Mouse (Mus musculus): ENCODE measurements around the gene Slc7a11. TPM values are rescaled to one million over a fixed set of nuclear protein-coding genes. Genes with fewer than 3 reads are reported as not detected.

Slc7a11 gene
- total RNA-seq, 1 experiment from 2014 or later, result 5.7 TPM

GRCm38 (mm10) chr3:50094404-50095092, 348.9 kb downstream of the Slc7a11 start:
- no peak for ATAC-seq (replicated peaks in 1 of 2; ENCODE audit: insufficient read depth in 1 of 2, low FRiP score in 2 of 2, low TSS enrichment in 1 of 2, low read depth in 1 of 2, poor library complexity in 2 of 2, severe bottlenecking in 2 of 2)

DNA sequence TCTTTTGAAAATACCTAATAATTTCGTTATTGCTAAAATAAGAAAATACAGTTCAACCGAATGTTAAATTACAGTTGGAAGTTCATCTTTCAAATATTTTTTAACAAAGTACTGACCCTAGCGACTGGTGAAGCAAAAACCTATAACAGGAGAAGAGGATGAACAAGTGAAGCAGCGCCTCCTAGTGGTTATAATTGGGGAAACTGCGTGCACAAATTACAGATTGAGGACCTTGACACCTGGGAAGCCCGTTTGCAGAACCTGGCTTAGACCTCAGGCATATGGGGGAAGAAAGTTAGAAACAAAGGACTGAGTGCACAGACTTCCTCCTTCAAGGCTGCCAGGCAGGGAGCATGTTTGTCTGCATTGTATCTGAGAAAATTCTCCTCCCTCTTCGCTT, 366.4 kb downstream of the Slc7a11 start:
- peak; percentile 53 to 62; a peak in 1 of 4 replicates for ATAC-seq (replicated peaks in 1 of 2; ENCODE audit: insufficient read depth in 1 of 2, low FRiP score in 2 of 2, low TSS enrichment in 1 of 2, low read depth in 1 of 2, poor library complexity in 2 of 2, severe bottlenecking in 2 of 2)

DNA sequence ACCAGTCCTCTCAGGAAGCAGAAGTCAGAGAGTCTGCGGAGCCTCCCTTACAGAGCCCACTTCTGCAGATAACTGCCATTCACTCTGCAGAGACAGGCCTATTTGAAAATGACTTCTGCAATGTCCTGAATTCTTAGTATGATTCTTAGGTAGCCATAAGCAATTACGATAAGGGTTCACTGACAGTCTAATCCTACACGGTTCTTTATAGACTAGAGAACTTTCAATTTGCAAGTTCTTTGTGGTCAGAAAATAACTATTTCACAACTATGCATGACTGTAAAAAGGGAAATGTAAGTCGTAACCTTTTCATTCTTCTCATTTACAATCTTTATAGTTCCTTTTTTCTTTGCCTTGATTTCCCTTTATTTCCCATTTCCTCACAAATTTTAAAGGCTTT, 380.0 kb downstream of the Slc7a11 start:
- ATAC-seq (replicated peaks in 1 of 2; ENCODE audit: insufficient read depth in 1 of 2, low FRiP score in 2 of 2, low TSS enrichment in 1 of 2, low read depth in 1 of 2, poor library complexity in 2 of 2, severe bottlenecking in 2 of 2), result no peak

DNA sequence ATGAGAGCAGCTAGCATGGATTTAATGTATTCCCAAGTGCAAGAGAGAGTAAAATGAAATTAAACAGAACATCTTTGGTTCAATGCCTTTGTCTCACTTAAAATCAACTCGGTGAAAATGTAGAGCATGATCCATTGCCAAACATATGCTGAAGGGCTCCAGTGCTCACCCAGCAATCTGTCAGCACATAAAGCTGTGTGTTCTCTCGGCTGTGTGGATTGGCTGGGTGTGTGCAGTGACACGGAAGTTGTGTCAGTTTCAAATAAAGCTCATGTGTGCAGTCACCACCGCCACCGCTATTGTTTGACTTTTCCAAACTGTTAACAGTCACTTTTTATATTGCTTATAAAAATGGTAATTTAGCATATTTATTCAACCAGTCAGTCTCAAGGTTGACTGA, 398.7 kb downstream of the Slc7a11 start:
- no peak for ATAC-seq (replicated peaks in 1 of 2; ENCODE audit: insufficient read depth in 1 of 2, low FRiP score in 2 of 2, low TSS enrichment in 1 of 2, low read depth in 1 of 2, poor library complexity in 2 of 2, severe bottlenecking in 2 of 2)

DNA sequence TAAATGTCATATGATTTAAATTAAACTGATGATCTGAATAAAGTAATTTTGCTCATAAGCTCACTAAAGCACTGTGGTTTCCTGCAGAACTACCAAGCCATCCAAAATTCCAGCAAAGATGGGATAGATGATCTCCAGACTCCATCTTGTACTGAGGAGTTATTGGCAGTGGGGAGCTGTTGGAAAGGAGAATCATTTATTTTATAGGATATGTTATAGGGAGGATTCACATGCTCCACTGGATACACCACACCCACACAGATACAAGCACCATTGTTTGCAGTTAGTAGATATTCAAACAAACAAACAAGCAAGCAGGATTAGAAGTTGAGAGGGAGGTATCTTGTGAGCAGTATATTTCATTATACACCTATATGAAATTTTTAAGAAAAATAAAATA, 399.3 kb downstream of the Slc7a11 start:
- no peak for ATAC-seq (replicated peaks in 1 of 2; ENCODE audit: insufficient read depth in 1 of 2, low FRiP score in 2 of 2, low TSS enrichment in 1 of 2, low read depth in 1 of 2, poor library complexity in 2 of 2, severe bottlenecking in 2 of 2)

DNA sequence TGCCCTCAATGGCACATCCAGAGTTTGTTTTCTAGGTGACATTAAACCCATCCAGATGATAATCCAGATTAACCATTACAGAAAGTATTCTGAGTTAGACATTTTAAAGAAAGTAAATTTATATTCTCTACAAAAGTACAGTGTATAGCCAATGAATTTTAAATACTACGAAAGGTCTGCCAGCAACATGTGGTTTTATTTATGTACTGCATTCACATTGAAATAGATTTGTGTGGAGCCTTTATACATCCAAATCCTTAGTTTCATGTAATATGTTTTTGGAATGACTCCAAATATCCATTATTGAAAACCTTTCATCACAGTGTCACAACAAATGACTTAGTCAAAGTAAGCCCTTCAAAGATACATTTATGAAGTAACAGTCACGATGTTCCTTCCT, 402.3 kb downstream of the Slc7a11 start:
- no peak for ATAC-seq (replicated peaks in 1 of 2; ENCODE audit: insufficient read depth in 1 of 2, low FRiP score in 2 of 2, low TSS enrichment in 1 of 2, low read depth in 1 of 2, poor library complexity in 2 of 2, severe bottlenecking in 2 of 2)

GRCm38 (mm10) chr3:50035875-50036528, 407.4 kb downstream of the Slc7a11 start:
- ATAC-seq (replicated peaks in 1 of 2; ENCODE audit: insufficient read depth in 1 of 2, low FRiP score in 2 of 2, low TSS enrichment in 1 of 2, low read depth in 1 of 2, poor library complexity in 2 of 2, severe bottlenecking in 2 of 2), result no peak

- ATAC-seq (replicated peaks in 1 of 2; ENCODE audit: insufficient read depth in 1 of 2, low FRiP score in 2 of 2, low TSS enrichment in 1 of 2, low read depth in 1 of 2, poor library complexity in 2 of 2, severe bottlenecking in 2 of 2), result 0 out of 4 replicates have a peak, but pooled peaks of 1 of the 2 experiments have one; percentile 29
These were observed 410.1 kb downstream of the Slc7a11 start for GRCm38 (mm10) chr3:50033325-50033724.

DNA sequence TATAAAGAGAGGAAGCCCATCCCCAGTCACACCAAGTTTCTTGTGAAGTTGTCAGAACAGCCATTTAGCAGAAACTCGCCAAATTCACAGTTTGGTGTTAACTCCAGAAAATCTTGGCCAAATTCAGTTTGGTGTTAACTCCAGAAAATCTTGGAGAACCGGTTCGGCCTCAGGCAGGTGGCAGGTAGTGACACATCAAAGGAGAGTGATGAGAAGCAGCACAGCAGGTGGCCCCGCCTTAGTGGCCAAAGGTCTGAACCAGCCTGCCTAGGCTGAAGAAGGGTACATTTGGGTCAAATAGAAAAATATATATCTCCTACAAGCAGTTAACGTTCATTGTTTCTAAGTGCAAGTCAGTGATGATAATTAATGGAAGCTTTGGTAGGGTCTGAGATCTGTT, 417.4 kb downstream of the Slc7a11 start:
- ATAC-seq (replicated peaks in 1 of 2; ENCODE audit: insufficient read depth in 1 of 2, low FRiP score in 2 of 2, low TSS enrichment in 1 of 2, low read depth in 1 of 2, poor library complexity in 2 of 2, severe bottlenecking in 2 of 2), result no peak

DNA sequence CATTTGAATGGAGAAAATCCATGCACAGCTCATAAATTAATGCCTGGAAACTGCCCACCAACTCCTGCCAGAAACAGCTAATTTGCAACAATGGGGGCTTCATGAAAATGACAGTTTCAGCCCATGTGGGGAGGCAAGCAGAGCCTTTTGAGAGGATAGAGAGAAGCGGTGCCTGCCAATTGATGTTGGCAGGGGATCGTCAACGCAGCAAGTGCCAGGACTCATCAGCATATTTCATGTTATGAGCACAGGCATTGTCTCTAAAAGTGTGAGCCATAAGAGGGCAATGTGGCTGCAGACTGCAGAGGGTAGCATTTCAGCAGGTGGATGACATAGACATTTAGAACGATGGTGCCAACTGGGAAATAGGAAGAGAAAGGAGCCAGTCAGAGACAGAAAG, 429.0 kb downstream of the Slc7a11 start:
- ATAC-seq (replicated peaks in 1 of 2; ENCODE audit: insufficient read depth in 1 of 2, low FRiP score in 2 of 2, low TSS enrichment in 1 of 2, low read depth in 1 of 2, poor library complexity in 2 of 2, severe bottlenecking in 2 of 2), result no peak

DNA sequence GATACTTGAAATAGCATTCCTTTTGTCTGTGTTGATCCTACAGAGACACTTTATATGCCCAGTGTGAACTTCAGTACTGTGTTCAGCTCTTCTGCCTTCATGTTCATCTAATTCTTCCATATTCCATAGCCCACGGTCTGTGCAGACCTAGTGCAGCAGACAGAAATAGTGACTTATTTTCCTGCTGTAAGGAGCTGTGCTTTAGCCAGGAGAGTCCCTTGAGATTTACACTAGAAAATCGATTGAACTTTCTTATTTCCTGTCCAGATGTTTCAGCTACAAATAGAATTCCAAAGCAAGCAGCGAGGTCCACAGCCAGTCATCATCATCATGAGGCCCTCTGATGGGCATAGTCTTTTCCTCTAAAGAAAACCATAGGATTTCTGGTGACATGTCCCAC, 431.4 kb downstream of the Slc7a11 start:
- ATAC-seq (replicated peaks in 1 of 2; ENCODE audit: insufficient read depth in 1 of 2, low FRiP score in 2 of 2, low TSS enrichment in 1 of 2, low read depth in 1 of 2, poor library complexity in 2 of 2, severe bottlenecking in 2 of 2), result no peak

DNA sequence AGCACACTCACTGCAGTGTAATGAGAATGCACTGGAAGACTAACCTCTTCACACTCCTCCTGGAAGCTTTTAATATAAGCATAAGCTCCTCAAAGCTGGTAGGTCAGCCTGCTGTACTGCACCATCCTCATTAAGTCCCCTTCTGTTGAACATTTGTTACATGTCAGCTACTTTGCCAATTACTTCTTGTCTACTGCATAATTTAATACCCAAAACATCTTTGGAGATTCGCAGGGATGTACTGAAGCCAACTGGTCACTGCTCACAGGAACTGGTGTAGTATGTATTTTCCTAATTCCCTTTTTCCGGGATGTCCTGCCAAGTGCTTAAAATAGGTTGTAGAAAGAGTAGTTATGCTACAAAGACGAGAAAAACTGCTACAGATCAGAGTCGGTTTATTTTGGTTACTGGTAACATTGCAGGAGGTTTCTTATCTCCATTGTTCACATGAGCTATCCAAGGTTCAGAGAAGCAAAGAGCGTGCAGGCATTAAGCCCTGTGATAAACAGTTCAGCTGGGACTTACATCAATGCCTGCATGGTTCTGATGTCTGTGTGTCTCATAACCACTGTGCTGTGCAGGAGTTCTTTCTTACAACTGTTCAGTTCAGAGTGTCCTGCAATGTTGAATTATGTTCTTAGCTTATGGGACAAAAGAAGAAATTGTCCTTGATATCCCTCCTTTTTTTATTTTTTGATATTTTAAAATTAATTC, 439.3 kb downstream of the Slc7a11 start:
- ATAC-seq (replicated peaks in 1 of 2; ENCODE audit: insufficient read depth in 1 of 2, low FRiP score in 2 of 2, low TSS enrichment in 1 of 2, low read depth in 1 of 2, poor library complexity in 2 of 2, severe bottlenecking in 2 of 2), result no peak

- ATAC-seq (replicated peaks in 1 of 2; ENCODE audit: insufficient read depth in 1 of 2, low FRiP score in 2 of 2, low TSS enrichment in 1 of 2, low read depth in 1 of 2, poor library complexity in 2 of 2, severe bottlenecking in 2 of 2), result no peak
These were observed 441.3 kb downstream of the Slc7a11 start for GRCm38 (mm10) chr3:50002067-50002466.

GRCm38 (mm10) chr3:50001635-50002034, 441.8 kb downstream of the Slc7a11 start:
- no peak for ATAC-seq (replicated peaks in 1 of 2; ENCODE audit: insufficient read depth in 1 of 2, low FRiP score in 2 of 2, low TSS enrichment in 1 of 2, low read depth in 1 of 2, poor library complexity in 2 of 2, severe bottlenecking in 2 of 2)

- no peak for ATAC-seq (replicated peaks in 1 of 2; ENCODE audit: insufficient read depth in 1 of 2, low FRiP score in 2 of 2, low TSS enrichment in 1 of 2, low read depth in 1 of 2, poor library complexity in 2 of 2, severe bottlenecking in 2 of 2)
These were observed 450.5 kb downstream of the Slc7a11 start for GRCm38 (mm10) chr3:49992891-49993290.

- no peak for ATAC-seq (replicated peaks in 1 of 2; ENCODE audit: insufficient read depth in 1 of 2, low FRiP score in 2 of 2, low TSS enrichment in 1 of 2, low read depth in 1 of 2, poor library complexity in 2 of 2, severe bottlenecking in 2 of 2)
These were observed 456.2 kb downstream of the Slc7a11 start for GRCm38 (mm10) chr3:49987236-49987635.

GRCm38 (mm10) chr3:49984795-49985194, 458.6 kb downstream of the Slc7a11 start:
- no peak for ATAC-seq (replicated peaks in 1 of 2; ENCODE audit: insufficient read depth in 1 of 2, low FRiP score in 2 of 2, low TSS enrichment in 1 of 2, low read depth in 1 of 2, poor library complexity in 2 of 2, severe bottlenecking in 2 of 2)

All from hematopoietic stem cell, adult 5-6 weeks (primary cell).